Mouse (Mus musculus): ENCODE measurements at regions not wholly inside any gene's neighbourhood (a gene's known extent, or its start where the extent isn't known, plus 50 kb on each side); places are given as distances from the start of the nearest gene placed in this dataset.

DNA sequence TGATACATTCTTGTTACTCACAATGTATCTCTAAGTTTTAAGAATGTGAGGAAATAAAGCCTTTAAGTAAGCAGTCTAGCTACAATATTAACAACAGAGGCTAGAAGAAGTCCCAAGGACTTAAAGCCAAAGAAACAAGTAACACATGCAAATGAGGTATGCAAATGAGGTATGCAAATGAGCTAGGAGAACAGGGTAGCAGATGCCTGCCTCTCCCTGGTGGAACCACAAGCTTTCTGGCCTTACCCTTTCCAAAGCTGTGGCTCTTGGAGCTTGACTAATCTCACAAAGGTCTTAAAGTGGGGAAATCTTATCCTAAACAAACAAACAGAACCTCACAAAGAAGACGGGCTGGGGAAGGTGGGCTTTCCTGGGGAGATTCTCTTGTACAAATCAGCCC is 322.1 kb downstream of the Setd4 start:
- TF ChIP-seq EP300 (IDR thresholded peaks at IDR 0.05) (no peak), CTCF (IDR thresholded peaks at IDR 0.05) (no peak)

Data from lung, postnatal 0 days (tissue).